Mouse (Mus musculus): Measurements from ENCODE around the gene Hnrnpk.
"Not testable (repeated sequence)": the region's sequence is repeated elsewhere in the genome, so short reads cannot be mapped to it uniquely, and the experiment has no call there.

- not testable (repeated sequence) for TF ChIP-seq USF1 (IDR thresholded peaks at IDR 0.05; ENCODE audit: low read depth, low read length); CTCF (conservative IDR thresholded peaks at IDR 0.05 in 1 of 2, IDR thresholded peaks at IDR 0.05 in 1 of 2; ENCODE audit: low read depth in 2 of 2, low read length in 2 of 2); UBTF (IDR thresholded peaks at IDR 0.05; ENCODE audit: low read depth, low read length); NRF1 (IDR thresholded peaks at IDR 0.05; ENCODE audit: low read depth, low read length)
Measured at GRCm38 (mm10) chr13:58403243-58403642, at the start of gene Hnrnpk.

Data from CH12.LX (cell line).